Mouse (Mus musculus): Measurements from ENCODE around the gene Neu2. TPM values are rescaled to one million over a fixed set of nuclear protein-coding genes. Genes with fewer than 3 reads are reported as not detected.

Gene Neu2
- total RNA-seq, 2 experiments from 2014 or later = not detected

DNA sequence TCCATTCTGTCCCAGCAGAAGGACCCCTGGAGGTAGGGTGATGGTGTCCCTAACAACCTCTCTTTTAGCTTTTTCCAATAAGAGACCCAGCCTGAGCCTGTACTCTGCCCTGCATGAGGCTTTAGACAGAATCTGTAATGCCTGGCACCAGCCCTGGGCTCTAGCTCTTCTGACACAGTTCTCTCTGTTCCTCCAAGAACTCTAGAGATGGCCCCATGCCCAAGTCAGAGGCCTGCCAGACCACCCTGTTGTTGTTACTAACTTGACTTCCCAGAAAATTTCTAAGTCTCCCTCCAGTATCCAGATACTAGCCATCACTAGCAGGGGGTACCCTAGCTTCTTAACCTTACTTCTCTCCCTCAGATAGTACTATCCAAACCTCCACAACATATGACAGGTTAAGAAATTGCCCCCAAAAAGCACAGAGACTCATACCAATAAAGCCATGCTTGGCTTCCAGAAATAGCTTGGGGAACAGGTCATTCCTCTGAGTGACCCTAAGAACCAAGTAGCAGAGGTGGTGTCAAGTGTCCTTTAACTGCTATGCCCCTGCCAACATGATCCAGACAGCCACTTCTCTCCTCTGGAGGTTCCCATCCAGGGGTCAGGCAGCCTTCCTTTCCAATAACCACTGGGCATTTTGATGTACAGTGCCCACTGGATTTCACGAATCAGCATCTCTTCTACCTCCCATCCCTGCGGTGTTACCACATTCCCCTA, 105.0 kb downstream of the Neu2 start:
- no peak for DNase-seq

DNA sequence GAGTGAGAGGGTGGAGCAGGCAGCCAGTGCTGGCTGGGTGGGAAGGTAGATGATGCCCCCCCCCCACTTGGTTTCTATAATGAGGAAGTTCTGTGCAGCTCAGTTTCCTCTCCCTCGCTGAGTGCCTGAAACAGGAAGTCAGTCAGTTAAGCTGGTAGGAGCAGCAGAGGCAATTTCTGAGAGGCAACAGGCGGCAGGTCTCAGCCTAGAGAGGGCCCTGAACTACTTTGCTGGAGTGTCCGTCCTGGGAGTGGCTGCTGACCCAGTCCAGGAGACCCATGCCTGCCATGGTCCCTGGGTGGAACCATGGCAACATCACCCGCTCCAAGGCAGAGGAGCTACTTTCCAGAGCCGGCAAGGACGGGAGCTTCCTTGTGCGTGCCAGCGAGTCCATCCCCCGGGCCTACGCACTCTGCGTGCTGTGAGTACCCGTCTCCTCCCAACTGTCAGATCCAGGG, 110.6 kb downstream of the Neu2 start, which contains the start of gene Inpp5d:
TSS of gene Inpp5d (plus strand) at position 102 of the 458 bp plus-strand sequence.
- DNase-seq = peak; percentile 50 to 72

DNA sequence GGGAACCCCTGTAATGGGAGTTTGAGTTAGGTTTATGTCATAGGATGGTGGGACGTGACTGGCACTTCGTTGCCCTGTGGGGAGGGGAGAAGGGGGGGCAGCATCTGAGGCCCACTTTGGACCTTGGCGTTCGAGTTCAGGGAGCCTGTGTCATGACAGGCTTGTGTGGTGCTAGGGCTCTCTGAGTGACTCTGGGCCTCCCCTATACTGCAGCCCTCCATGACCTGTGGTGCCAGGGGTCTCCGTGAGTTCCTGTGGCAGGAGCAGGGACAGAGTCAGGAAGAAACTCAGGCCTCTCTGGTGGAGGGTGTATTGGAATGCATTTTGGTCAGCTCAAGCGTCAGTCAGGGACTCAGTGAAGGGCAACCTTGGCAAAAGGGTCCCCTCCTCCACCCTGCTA, 111.0 kb downstream of the Neu2 start:
- DNase-seq = no peak

DNA sequence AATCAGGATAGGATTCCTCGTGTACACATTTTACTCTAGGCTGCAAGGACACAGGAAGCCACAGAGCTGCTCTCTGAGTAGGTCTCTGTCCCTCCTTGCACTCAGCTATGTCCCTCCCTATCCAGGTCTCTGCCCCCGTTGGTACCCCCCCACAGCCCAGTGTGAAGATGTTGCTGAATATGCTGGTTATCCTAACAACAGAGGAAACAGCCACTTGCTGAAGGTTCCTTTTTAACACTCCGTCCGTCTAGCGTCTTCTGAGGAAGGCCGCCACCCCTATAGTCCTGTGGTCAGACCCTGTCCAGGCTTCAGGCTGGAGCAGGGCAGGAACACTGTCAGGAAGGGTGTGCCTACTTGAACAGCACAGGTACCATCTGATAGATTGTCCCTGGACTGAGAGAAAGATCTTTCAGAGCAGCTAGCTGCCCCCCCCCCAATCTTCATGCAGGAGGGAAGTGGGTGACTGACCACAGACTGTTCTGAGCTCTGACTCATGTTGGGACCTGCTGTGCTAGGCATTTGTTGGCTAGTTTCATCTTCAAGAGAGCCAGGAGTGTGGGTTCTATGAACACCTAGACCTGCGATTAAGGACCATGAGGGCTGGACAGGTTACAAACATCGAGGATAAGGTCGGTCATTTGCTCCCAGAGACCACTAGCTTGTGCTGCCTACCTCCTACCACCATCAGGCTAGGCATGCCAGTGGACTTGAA, 111.6 kb downstream of the Neu2 start:
- peak in 1 of 2 experiments; percentile 38 for DNase-seq

DNA sequence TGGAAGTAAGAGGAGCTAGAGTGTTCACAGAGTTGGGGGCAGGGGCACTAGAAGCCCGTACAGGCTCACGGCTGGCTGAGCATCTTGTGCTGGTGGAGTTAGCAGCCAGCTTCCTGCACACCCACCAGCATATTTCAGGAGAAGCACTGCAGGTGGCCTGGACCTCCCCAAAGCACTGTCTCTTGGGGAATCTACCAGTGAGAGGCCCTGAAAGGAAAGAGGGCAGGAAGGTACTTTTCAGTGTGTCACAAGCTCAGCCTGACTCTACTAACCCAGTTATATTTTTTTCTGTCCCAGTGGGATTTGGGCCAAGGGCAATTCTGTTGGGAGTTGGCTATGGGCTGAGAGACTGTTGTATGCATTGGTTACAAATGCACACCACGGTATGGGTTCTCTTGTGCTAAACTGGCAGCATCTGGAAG, 112.2 kb downstream of the Neu2 start:
- DNase-seq = no peak

DNA sequence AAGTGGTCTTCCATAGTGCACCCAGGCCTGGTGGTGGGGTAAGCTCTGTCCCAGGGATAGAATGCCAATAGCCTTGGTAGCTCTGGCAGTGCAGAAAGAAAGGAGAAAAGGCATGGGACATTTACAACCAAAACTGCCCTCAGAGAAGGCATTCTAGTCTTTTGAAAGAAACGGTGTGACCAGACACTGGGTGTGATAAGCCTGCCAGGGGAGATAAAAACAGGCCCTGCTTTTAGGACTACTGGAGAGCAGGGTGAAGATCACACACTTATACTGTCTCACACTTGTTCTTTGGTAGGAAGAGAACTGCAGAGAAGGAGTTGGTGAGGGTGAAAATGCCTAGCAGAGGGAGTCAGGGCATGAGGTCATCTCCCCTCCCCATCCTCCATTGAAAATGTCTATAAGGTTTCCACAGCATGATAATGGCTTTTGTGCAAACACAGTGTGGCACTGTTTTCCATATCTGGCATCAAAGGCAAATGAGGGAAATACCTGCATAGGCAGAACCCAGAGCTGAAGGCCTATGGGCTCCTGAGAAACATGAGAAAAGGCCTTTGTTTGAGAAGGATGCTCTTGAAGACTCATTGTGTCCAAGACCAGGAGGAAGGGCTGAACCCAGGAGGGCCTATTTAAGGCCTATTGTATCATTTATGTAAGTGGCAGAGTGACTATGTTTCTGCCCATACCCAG, 114.4 kb downstream of the Neu2 start:
- no peak for DNase-seq

DNA sequence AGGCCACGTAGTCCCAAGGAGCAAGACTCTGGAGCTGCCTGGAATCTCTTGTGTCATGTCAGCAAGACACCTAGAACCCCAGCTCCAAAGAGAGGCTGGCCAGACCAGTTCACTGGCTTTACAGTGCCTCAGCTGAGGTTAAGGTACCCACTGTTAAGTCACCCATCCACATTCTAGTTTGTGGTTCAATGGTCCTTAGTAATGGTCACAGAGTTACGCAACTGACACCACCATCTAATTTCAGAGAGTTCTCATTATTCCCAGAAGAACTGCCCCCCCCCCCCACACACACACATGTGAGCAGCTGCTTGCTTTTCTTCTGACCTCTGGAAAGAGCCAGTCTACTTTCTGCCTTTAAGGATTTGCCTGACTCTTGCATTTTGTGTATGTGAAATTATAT, 115.1 kb downstream of the Neu2 start:
- no peak for DNase-seq

DNA sequence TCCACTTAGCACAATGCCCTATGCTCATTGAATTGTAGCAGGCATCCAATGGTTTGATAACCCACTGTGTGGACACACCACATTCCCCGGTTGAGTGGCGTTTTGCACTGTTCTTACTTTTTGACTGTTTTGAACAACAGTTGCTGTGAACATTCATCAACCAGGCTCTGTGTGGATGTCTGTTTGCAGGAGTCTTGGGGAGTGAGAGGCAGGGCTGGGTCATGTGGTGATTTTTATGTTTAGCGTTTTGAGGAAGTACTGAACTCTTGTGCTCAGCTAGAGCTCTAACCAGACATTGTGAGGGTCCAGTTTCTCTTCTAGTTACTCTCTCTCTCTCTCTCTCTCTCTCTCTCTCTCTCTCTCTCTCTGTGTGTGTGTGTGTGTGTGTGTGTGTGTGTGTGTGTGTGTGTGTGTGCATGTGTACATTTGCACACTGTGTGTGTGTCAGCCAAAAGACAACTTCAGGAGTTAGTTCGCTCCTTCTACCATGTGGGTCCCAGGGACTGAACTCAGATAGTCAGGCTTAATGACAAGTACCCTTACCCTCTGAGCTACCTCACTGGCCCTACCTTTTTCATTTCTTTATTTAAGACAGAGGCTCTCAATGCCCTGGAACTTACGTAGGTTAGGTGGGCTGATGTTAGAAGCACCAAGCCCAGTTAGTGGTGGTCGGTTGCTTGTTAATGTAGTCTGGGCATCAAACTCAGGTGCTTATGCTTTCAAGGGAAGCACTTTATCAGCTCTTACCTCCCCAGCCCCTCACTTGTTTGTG, 115.8 kb downstream of the Neu2 start:
- peak in 1 of 2 experiments; percentile 34 for DNase-seq

DNA sequence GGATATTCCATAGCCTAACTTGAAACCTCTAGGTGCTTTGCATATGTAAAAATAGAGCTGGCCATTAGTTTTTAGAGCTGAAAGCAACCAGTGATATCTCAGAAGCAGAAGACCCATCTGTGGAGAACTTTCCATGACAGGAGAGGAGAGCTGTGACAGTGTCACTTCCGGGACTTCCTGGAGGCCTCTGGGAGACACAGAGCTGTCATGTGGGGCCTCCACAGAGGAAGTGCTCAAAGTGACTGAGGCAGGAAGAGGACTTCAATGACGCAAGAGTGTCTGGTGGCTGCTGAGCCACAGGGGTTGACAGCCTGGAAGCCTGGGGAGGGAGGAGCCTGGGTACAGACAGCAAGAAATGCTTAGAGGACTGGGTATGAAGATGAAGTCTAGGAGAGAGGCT, 116.7 kb downstream of the Neu2 start:
- DNase-seq = peak; percentile 51 to 88

DNA sequence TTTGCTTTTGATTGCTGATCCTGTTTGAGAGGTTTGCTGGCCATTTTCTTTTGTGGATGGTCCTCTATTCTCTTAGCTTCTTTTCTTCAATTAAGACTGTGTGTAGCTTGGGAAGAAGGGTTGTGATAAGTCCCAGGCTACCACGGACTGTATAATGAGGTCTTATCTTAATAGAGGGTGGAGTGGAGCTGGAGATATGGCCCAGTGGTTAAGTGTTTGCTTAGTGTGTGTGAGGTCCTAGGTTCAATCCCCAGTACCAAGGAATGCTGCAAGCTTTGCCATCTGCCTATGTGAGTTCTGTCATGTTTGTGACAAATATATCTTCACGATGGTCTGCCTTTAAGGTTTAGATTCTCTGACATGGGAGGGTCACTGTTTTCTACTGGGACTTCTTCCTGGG, 118.4 kb downstream of the Neu2 start:
- no peak for DNase-seq

DNA sequence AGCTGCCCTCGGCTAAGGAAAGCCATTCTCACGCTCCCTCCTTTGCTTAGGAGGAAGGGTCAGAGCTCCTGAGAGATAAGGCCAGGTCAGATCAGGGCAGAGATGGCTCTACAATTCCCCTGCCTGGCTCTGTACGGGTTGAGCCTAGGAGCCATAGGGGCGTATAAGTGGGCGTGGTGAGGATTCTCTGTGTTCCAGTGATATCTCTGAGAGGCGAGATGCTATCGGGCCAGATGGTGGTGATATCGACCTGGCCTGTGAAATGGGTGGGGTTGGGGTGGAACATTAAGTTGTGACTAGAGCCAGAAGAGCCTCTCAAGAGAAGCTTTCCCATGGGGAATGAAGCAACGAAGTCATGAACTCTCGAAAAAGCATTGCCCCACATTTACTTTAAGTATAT, 121.9 kb downstream of the Neu2 start:
- no peak for DNase-seq

DNA sequence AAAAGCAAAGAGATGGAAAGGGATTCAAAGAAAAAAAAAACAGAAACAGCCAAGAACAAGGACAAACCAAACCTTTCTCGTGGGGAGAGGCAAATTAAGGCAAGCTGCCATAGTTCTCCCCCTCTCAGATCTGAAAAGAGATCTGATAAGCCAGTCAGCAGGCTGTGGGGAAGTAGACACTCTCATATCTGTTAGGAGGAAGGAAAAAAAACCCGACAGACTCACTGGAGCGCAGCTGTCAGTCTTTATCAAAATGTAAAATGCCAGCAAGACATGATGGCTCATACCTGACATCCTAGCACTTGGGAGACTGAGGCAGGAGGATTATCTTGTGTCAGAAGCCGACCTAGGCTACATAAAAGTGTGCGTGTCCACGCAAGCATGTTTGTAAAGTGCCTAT, 122.5 kb downstream of the Neu2 start:
- DNase-seq = no peak

DNA sequence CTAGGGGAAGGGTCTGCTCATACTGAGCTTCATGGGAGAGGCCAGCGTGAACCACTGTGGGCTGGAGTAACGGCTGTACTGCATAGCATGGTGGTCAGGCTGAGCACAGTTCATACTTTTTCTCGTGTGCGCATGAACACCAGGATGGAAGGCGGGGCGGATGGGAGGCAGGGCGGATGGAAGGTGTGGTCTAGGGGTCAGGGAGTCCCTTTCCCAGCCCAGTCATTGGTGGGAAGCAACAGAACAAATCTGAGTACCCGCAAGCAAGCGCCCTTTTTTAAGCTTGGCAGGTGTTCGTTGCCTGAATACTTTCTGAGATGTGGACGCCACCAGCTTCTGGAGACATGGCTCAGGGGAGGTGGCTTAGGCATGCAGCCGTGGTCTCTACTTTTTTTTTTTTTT, 127.0 kb downstream of the Neu2 start:
- no peak for DNase-seq

DNA sequence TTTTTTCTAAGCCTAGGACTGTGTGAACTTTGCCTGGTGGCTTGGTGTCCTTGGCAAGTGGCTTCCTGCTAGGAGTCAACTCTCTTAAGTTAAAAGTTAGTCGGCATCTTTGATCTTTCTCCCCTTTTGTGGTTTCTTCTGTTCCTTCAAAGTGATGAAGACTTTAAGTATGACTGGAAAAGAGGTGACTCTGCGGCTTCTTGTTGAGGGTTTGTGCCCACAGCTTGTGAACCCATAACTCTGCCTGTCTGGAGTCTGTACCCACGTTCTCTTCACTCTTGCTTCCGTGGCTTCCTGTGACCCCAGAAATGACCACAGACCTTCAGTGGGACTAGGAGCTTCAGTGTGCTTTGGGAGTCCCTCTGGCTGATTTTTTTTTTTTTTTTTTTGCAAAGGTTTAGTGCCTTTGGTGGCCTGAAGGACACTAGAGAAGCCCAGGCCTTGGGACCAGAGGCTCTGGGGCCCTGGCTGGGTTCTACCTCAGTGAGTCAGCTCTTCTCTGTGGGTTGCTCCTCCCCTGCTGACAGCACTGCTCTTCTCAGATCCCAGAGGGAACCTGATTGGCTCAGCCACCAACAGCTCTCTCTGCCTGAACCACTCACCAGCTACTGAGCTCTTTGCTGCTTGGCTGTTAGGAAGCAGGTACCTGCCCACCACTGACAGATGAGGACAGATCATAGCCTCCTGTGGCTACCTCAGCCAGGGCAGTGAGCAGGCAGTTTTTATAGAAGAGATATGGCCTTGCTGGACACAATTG, 127.6 kb downstream of the Neu2 start:
- peak in 1 of 2 experiments; percentile 30 for DNase-seq

DNA sequence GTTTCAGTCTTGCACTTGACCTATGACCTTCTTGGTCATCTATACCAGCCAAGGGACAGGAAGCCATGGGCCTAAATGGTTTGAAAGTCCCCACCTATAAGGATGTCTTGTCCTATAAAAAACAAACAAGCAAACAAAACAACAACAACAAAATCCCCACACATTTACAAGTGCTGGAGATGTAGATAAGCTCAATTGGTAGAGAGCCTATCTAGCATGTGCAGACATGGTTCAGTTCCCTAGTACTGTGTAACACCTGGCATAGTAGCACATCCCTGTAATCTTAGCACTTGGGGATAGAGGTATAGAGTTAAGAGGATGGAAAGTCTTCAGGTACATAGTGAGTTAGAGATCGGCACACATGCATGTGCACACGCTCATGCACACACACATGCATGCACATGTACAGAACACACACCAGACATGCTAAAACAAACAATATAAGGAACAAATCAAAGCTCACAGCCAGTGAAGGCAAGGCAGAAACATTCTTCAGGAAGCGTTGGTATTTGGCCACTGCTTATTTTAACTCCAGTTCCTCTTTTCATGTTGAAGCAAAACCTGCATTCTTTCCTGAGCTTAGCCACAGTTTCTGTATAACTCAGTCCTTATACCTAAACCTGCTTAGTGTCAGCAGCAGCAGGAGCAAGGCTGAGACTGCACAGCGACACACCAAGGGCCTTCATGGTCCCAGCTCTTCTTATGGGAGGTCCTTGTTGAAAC, 128.3 kb downstream of the Neu2 start:
- DNase-seq = no peak

DNA sequence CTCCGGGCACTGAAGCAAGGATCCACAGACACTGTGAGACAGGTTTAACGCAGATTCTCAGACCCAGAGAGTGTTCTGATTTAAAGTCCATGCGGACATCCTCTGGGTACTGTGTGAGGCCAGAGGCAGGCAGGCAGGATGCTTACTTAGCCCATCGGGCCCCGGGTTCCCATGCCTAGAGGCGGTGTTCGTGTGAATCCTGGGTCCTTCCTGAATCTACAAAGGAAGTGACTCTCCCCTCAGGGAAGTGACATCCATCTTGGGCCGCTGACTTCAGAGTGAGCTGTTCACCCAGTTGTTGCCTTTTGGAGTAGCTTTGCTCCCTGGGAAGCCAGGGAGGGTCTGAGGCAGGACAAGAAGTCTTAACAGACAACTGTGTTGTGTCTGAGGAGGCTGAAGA, 130.0 kb downstream of the Neu2 start:
- DNase-seq = peak in 1 of 2 experiments; percentile 36

DNA sequence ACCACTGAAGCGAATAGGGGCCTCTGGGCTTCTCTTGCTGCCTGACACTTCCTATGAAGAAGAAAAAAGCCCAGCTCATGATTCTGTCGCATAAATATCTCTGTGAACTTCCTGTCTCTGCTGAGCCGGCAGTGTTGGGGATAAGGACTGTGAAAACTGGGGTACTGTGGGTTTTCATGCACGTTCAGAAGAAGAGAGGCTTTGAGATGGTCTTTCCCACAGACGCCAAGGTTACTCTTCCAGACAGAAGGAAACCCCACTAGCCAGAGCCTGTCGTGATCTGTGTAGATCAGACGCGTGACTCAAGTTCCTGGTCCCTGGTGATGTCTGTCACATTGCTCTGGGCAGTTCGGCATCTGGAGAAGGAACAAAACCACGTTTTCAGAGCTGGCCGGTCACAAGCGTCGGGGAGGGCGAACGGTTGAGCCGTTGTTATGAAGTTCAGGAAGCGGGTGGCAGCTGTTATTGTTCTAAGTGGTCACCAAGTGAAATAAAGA, 130.5 kb downstream of the Neu2 start:
- peak; percentile 54 to 82 for DNase-seq

DNA sequence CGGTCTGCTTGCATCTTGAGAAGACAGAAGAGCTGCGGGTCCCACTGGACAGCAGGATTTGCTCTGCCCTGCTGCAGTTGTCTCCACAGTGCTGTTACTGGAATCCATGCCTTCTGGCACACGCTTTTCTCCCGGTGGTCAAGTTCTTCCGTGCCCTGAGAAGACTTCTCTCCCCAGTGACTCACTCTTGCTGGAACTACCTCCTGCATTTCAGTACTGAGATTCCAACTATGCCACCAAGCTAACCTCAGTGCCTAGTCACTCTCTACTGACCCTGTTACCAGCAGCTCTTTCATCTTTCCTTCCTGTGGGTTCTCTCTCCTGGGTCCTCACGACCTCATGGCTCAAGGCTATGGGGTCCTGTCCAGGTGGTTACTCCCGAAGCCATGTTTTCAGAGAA, 133.3 kb downstream of the Neu2 start:
- no peak for DNase-seq

DNA sequence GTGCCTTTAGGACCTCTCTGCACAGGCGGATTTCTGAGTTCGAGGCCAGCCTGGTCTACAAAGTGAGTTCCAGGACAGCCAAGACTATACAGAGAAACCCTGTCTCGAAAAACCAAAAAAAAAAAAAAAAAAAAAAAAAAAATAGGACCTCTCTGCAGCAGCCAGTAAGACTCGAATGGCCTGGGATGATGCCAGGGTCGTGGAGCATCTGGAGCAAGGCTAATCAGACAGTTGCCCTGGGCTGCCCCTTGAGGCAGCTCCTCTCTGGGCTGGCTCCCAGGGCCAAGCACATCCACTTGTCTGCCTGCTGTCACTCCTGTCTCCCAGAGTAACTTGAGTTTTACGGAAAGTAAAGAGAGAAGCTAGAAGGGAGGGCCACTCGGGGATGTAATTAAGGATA, 135.4 kb downstream of the Neu2 start:
- DNase-seq = no peak

DNA sequence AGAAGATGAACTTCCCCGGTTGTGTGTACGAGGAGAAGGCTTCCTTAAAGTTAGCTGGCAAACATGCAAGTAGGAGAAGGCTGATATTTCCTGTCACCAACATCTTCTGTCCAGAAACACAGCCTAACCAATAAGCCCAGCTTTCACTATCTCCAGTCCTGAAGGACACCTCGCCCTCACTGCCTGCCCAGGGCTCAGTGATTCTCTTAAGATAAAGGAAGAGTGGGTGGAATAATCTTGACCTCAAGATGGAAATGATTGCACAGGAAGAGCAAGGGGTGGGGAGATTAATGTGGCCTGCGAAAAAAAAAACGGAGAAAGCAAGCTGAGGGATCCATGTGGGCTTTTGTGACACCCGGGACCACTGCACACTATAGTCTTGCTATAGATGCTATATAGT, 136.1 kb downstream of the Neu2 start:
- DNase-seq = no peak

Measured in heart, adult 18-20 months (tissue).